Mouse (Mus musculus) heart, postnatal 36 days (tissue): Measurements from ENCODE around the gene Rubcn. TPM values are rescaled to one million over a fixed set of nuclear protein-coding genes. Genes with fewer than 3 reads are reported as not detected.

Experiments used
- DNase-seq, 2 experiments: peaks; one replicate each; pipeline ENCODE4 v3.0.0; 2021 to 2022
- intact Hi-C: fragments of 180-260 bp; cut with DNase I; formaldehyde crosslinking; loops from one replicate; pipeline ENCODE4 v1.15.1; 2025
- total RNA-seq, 2 experiments: library from RNA; stranded (reverse); gene quantifications; 2 replicates each; pipeline ENCODE4 v1.2.3; 2021

Rubcn gene
- total RNA-seq, 2 experiments from 2014 or later: 35.1 to 35.9 TPM

GRCm38 (mm10) chr16:32783324-32784062 lies 94.1 kb downstream of the Rubcn start:
- DNase-seq: no peak
- intact Hi-C loops: no loop called here

- intact Hi-C loops: no loop called here
- no peak for DNase-seq
These were observed 98.6 kb downstream of the Rubcn start for GRCm38 (mm10) chr16:32778956-32779355.

GRCm38 (mm10) chr16:32776676-32777075 lies 100.9 kb downstream of the Rubcn start:
- DNase-seq: no peak
- intact Hi-C loops: no loop called here

Other genes starting within 250 kb of the Rubcn start
- gene Tnk2, start 233.9 kb downstream of the Rubcn start, total RNA-seq: 10 to 100 TPM; 18.0 to 19.8 TPM
- under 1 TPM; 0.06 to 0.57 TPM for gene Muc4, start 141.9 kb downstream of the Rubcn start, total RNA-seq
- gene Muc20, start 80.3 kb downstream of the Rubcn start, total RNA-seq: under 1 TPM; 0.14 to 0.25 TPM
- not detected for gene Smbd1, start 67.3 kb downstream of the Rubcn start, total RNA-seq
- gene Fyttd1, start 266 bp downstream of the Rubcn start, total RNA-seq: 100 to 1,000 TPM in 1 of 2 experiments, 10 to 100 TPM in 1; 98.9 to 101 TPM
- gene Lrch3, start 36.3 kb upstream of the Rubcn start, total RNA-seq: 10 to 100 TPM; 24.6 to 25.4 TPM
- under 1 TPM; 0.33 to 0.60 TPM for gene Iqcg, start 178.5 kb upstream of the Rubcn start, total RNA-seq
- 100 to 1,000 TPM; 301 to 318 TPM for gene Rpl35a, start 178.7 kb upstream of the Rubcn start, total RNA-seq
- gene Lmln, start 184.8 kb upstream of the Rubcn start, total RNA-seq: 1 to 10 TPM; 1.8 to 3.2 TPM